Mouse (Mus musculus) heart, adult 8-10 months (tissue): ENCODE data around the gene Qk. TPM values are rescaled to one million over a fixed set of nuclear protein-coding genes. Genes with fewer than 3 reads are reported as not detected.
A peak's percentile ranks its signal among the peaks of the same experiment; 100 is the strongest.

ENCODE experiments used
- DNase-seq: peaks from one replicate; pipeline ENCODE4 v3.0.0; 2022; ENCODE audit warnings: low spot score
- total RNA-seq, 4 experiments: library from RNA; stranded (reverse); gene quantifications; 2 replicates each; pipeline ENCODE4 v1.2.4; 2022

Gene Qk
- total RNA-seq, 4 experiments from 2014 or later: 453 to 510 (median 503) TPM

GRCm38 (mm10) chr17:10326596-10327045 is 7.0 kb upstream of the Qk start:
- peak; percentile 77 for DNase-seq

DNA sequence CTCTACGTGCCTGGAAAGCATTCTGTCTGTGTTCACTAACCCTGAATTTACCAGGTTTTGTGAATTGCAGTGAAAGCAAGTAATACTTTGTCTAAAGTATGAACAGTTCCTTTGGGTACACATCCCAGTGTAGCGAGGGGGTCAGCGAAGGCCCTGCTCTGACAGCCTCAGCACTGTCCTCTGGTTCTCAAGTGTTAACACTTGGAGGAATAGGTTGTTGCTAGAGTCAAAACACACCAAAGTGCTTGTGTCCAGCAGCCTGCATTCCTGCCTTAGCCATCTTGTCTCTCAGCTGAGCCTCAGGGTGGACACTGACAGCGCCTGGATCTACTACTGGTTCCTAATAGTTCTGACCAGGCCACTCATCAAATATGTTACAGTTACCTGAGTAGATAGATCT is 6.3 kb upstream of the Qk start:
- DNase-seq: no peak

GRCm38 (mm10) chr17:10321754-10322153 is 2.1 kb upstream of the Qk start:
- DNase-seq: no peak

DNA sequence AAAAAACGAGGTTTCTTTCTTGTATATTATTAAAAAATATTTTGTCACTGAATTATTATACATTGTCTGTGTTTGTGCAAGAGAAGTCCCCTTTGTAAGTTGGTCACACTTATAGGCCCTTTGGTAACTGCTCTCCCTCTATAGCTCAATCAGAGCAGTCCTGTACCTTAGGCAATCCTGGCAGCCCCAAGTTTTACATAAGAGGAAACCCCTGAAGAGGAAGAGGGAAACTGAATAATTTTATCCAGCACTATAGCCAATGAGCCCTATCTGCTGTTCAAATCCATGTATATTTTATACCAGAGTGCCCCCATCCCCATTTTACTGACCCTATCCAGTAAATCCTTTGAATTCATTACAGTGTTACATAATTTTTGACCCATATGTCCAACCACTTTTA is 1.4 kb upstream of the Qk start:
- DNase-seq: no peak

DNA sequence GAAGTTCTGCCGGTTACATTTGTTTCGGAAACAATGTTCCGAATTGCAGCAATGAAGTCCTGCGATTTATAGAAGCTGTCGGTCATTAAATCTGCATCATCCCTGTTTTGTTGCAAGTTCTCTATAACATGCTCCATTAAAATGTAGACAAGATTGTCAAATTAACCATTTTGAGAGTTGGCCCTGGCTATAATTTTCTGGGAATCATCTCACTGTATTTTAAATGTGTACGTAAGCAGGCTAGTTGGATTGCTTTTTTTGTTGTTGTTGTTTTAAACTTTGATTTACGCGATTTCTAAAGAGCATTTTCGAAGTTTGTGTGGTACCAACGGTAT is 769 bp upstream of the Qk start:
- DNase-seq: no peak

DNA sequence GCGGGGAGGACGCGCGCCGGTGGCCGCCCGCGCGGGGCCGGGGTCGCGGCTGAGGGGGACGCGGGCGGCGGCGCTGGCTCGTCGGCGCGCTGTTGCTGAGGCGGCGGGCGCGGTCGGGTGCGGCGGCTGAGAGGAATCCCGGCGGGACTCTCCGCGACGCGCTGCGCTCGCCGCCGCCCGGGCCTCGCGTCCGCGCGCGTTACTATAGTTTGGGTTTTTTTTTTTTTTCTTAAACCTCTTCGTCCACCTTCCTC is 296 bp downstream of the Qk start:
- DNase-seq: no peak

GRCm38 (mm10) chr17:10318561-10319430 is 858 bp downstream of the Qk start:
- peak; percentile 75 for DNase-seq

DNA sequence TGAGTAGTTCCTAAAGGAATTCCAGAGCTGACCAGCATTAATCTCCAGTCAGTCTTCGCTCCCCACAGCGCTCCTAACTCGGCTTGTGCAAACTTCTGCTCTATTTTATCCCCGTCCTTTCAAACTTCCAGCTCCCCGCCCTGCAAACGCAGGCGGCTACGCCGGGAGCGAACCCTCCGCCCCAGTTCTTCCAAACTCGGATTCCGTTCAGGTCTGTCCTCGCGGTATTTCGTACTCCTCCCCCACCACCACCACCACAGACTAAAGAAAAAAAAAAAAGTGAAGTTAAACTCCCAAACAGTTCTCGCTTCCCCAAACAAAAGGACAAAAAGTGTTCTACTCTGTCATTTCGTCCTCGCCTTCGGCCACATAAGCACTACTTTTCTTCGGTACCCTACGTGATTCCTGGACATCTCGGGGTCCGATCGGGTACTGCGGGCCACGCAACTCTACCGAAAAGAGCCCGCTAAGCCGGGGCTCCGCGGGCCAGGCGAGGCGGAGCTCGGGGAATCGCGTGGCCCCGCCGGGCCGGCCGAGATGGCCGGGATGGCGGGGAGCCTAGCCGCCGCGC is 1.6 kb downstream of the Qk start:
- peak; percentile 65 for DNase-seq

DNA sequence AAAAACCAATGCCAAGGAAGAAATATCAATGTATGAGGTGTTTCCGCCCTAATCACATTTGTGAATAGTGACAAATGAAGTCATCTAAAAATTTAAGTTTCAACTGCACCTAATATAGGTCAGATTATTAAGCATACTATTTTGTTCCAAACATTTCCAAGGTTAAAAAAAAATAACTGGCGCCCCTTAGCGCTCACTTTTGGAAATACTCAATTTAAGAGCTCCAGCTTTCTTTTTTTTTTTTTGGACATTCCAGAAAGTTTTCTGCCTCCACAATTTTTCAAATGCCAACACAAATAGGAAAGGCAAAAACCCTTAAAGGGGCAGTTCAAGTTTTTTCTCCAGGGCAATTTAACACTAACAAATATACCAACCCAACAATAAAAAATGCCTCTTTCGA is 2.5 kb downstream of the Qk start:
- peak; percentile 88 for DNase-seq

DNA sequence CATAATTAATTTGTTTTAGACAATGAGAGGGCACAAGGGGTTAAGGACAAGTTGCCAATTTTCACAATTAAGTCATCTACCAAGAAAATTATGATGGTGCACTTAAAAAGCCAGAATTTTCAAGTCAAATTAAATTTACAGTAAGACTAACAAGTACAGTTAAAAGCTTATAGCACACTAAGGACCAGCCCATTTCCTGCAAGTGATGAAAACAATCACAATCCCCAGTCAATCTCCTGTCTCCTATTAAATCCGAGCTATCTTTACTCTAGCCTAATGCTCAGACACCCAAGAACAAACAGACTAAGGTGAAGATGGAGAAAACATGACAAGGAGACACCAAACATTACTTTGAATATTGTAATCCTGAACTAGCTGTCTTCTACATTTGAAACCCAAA is 3.2 kb downstream of the Qk start:
- DNase-seq: no peak

GRCm38 (mm10) chr17:10310046-10310445 is 9.6 kb downstream of the Qk start:
- no peak for DNase-seq

- DNase-seq: no peak
Measured at GRCm38 (mm10) chr17:10309135-10309623, 10.5 kb downstream of the Qk start.

DNA sequence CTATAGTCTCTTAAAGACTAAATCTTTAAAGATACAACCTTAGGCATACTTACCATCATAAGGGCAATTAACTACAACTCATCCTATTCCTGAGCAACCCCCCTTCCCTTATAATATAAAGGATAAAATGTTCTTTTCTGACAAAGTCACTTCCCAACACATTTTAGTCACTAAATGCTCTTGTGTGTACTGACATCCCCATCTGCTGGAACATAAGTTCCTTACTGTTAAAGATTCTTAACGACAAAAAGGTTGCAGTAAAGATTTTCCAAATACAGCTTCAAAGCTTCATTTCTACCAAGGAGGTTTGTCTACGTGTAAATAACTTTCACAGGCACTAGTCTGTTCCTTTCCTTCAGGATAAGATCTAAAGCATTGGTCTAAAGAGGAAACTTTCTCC is 13.2 kb downstream of the Qk start:
- no peak for DNase-seq

GRCm38 (mm10) chr17:10304001-10304400 is 15.7 kb downstream of the Qk start:
- no peak for DNase-seq

DNA sequence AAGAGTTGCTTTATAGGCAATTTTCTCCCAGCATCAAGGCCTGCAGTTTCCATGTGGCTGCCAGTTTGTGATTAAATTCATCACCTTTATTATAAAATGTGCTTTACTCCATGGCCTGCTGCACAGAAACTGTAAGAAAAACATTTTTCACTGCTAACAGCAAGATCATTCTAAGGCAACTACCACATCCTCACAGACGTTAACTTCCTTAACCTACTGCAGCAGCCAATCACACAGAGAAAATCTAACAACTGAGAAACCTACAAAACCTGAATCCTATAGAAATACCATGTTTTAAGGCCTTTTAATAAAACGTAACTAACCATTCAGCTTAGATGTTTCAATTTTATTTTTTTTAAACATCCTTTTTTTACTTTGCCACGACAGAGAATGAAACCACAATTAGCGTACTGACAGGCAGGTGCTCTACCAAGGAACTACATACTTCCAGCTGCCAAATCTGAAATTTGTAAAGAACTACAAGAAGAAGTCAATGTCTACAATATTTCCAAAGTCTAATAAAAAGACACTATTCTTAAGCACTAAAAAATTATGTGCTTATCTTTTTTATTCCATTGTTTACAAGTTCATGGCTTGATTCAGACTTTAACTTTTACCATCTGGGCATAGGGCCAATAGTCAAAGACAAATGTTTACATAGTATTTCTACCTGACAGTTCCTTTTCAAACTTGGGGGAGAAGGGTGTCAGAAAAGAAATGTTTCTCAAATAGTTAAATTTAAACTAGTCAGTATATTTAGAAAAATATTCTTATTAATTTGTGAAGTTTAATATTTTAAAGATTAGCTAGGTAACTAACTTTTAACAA is 18.5 kb downstream of the Qk start:
- DNase-seq: no peak

GRCm38 (mm10) chr17:10299396-10299795 is 20.3 kb downstream of the Qk start:
- no peak for DNase-seq

DNA sequence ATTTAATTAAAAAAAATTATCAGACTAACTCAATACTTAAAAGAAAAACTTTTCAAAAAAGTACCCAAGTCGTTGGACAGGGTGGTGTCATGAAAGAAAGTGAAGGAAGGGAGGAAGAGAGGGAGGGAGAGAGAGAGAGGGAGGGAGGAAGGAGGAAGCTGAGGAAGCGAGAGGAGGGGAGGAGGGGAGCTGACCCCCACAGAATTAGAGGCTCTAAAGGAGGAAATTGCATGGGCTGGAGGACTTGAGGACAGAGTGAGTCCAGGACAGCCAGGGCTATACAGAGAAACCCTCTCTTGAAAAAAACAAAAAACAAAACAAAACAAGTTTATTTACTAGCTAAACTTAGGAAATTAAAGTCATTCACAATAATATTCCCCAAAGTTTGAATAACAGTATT is 27.1 kb downstream of the Qk start:
- no peak for DNase-seq

DNA sequence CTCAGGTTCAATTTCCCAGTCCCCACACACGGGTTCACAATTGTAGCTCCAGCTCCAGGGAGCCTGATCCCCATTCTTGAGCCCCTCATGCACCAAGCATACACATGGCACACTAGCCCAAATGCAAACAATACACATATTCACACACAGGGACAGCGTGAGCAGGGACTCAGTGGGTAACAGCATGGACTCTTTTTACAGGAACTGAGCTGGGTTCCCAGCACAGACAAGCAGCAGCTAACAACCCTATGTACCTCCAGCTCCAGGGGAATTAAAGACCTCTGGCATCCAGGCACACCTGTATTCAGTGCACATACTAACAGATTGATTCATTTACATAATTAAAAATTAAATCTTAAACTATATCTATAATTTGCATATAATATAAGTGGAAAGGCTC is 34.9 kb downstream of the Qk start:
- no peak for DNase-seq

DNA sequence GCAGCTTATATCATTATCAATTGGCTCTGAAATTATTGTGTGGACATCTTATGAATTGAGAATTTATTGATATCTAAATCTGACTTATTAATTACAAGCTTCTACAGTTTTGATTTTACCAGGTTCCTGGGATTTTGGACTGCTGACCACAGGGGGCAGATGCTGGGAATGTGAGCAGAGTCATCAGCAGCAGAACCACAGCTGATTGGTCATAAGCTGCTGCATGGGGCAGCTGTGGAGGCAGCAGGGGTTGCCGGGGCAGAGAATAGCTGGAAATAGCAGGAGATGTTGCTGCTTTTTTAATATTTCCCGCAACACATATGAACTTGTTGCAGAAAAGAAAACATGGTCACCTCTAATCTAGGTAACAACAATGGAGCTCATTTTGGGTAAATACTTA is 40.1 kb downstream of the Qk start:
- DNase-seq: no peak

DNA sequence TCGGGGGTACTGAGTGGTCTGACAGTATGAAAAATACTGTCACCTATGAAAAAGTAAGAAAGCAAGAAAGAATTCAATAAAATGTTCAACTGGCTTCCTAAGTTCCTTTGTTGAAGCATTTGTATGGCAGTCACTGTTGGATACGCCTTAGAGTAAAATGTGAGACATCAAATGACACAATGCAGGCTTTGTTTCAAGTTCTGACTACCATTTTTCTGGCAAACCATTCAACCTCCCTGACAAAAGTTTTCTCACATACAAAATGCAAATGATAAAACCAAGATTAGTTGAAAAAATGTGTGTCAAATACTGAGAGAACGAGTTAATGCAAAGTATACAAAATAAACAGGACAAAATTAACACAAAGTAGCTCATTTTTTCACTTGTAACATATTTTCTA is 50.1 kb downstream of the Qk start:
- no peak for DNase-seq

- DNase-seq: no peak
Measured at GRCm38 (mm10) chr17:10268468-10268867, 51.2 kb downstream of the Qk start.

GRCm38 (mm10) chr17:10266207-10266606 is 53.4 kb downstream of the Qk start:
- no peak for DNase-seq
